Mouse (Mus musculus) intestine, postnatal 0 days (tissue): ENCODE results near the gene Nr2c2. TPM values are rescaled to one million over a fixed set of nuclear protein-coding genes. Genes with fewer than 3 reads are reported as not detected.

Experiments used
- ATAC-seq: fragments of 200-750 bp; cut with Nextera tagmentation; 2 replicates; pipeline ENCODE4 v1.8.0; 2017; ENCODE audit warnings: mild to moderate bottlenecking, moderate TSS enrichment, moderate library complexity
- H3K27ac ChIP-seq: fragments of 300-500 bp; sonication (generic); 2 replicates; pipeline ENCODE4 v1.5.1; 2014; ENCODE audit warnings: mild to moderate bottlenecking, low read depth, low read length, moderate library complexity
- H3K27me3 ChIP-seq: fragments of 300-500 bp; sonication (generic); replicated peaks from 2 replicates; pipeline ENCODE4 v1.6.1; 2014; ENCODE audit warnings: low read length, mixed read lengths; ENCODE audit not compliant: control insufficient read depth, insufficient read depth
- H3K36me3 ChIP-seq: fragments of 300-500 bp; sonication (generic); 2 replicates; pipeline ENCODE4 v1.6.1; 2014; ENCODE audit warnings: mild to moderate bottlenecking, moderate library complexity; ENCODE audit not compliant: control insufficient read depth, insufficient read depth
- H3K4me1 ChIP-seq: fragments of 300-500 bp; sonication (generic); replicated peaks from 2 replicates; pipeline ENCODE4 v1.6.1; 2014; ENCODE audit warnings: antibody characterized with exemption, low read length, mixed read lengths; ENCODE audit not compliant: control insufficient read depth, insufficient read depth
- H3K4me2 ChIP-seq: fragments of 300-500 bp; sonication (generic); replicated peaks from 2 replicates; pipeline ENCODE4 v1.6.1; 2014; ENCODE audit warnings: low read depth, mild to moderate bottlenecking, moderate library complexity
- H3K4me3 ChIP-seq: fragments of 300-500 bp; sonication (generic); 2 replicates; pipeline ENCODE4 v1.5.1; 2014; ENCODE audit warnings: low read depth, low read length
- H3K9ac ChIP-seq: fragments of 300-500 bp; sonication (generic); 2 replicates; pipeline ENCODE4 v1.6.1; 2014; ENCODE audit warnings: mild to moderate bottlenecking, low read depth, low read length
- H3K9me3 ChIP-seq: fragments of 300-500 bp; sonication (generic); 2 replicates; pipeline ENCODE4 v1.6.1; 2016; ENCODE audit warnings: mixed run types; ENCODE audit not compliant: control insufficient read depth
- CTCF ChIP-seq: sonication (generic); IDR thresholded peaks from 2 replicates; pipeline ENCODE4 v1.5.1; 2016; ENCODE audit warnings: low read depth, mild to moderate bottlenecking, control low read depth, antibody characterized with exemption, moderate library complexity
- WGBS: fragments of 180-500 bp; shearing (Covaris S2); extraction: QIAGEN DNeasy Blood & Tissue Kit; methylation state at CpG from one replicate; pipeline ENCODE4 v1.1.7; 2014; 5-methylcytosine and 5-hydroxymethylcytosine counted together
- polyA plus RNA-seq: library from polyadenylated mRNA; unstranded; fragments of >200 nt; fragmentation: Nextera tagmentation; extraction: Ambion mirVana; gene quantifications from 2 replicates; pipeline ENCODE4 v1.2.1, GENCODE M21; 2015

Gene Nr2c2
- polyA plus RNA-seq, 1 experiment from 2014 or later: 8.1 TPM

GRCm38 (mm10) chr6:92124547-92124946, 33.4 kb downstream of the Nr2c2 start:
- H3K9me3 ChIP-seq: no peaks in the 10 kb centered on the region
- ATAC-seq: no peak
- H3K4me3 ChIP-seq: no peak overlapping the region
- no peak overlapping the region for H3K4me2 ChIP-seq
- TF ChIP-seq CTCF: no peak
- no peaks in the 10 kb centered on the region for H3K27me3 ChIP-seq
- H3K4me1 ChIP-seq: no peaks in the 10 kb centered on the region
- H3K9ac ChIP-seq: no peak overlapping the region
- no peak overlapping the region for H3K27ac ChIP-seq
- H3K36me3 ChIP-seq: no peaks in the 10 kb centered on the region; the same call in 1 of the 2 replicates

GRCm38 (mm10) chr6:92126861-92127468, 35.8 kb downstream of the Nr2c2 start:
- no peak for TF ChIP-seq CTCF

GRCm38 (mm10) chr6:92131456-92131855, 40.3 kb downstream of the Nr2c2 start:
- ATAC-seq: no peak
- Histone ChIP-seq H3K9ac (no peak overlapping the region), H3K4me1 (no peaks in the 10 kb centered on the region), H3K4me3 (no peak overlapping the region), H3K9me3 (no peaks in the 10 kb centered on the region), H3K27me3 (no peaks in the 10 kb centered on the region), H3K36me3 (peaks cover 12% of the 10 kb centered on the region; the same call in 1 of the 2 replicates), H3K27ac (no peak overlapping the region), H3K4me2 (no peak overlapping the region)
- TF ChIP-seq CTCF: no peak
- 88% methylated on average over 1 of the region's 1 CpGs for WGBS

More at GRCm38 (mm10) chr6:92126861-92127468, 35.8 kb downstream of the Nr2c2 start:
- ATAC-seq: no peak
- H3K4me1 ChIP-seq: no peaks in the 10 kb centered on the region
- WGBS: 84% methylated on average over 1 of the region's 1 CpGs
- peaks cover 3% of the 10 kb centered on the region; the same call in 1 of the 2 replicates for H3K36me3 ChIP-seq
- no peaks in the 10 kb centered on the region for H3K27me3 ChIP-seq
- H3K27ac ChIP-seq: no peak overlapping the region
- no peaks in the 10 kb centered on the region for H3K9me3 ChIP-seq
- H3K9ac ChIP-seq: no peak overlapping the region
- H3K4me2 ChIP-seq: no peak overlapping the region
- no peak overlapping the region for H3K4me3 ChIP-seq

- WGBS: 73% methylated on average over 3 of the region's 3 CpGs
- H3K9me3 ChIP-seq: no peaks in the 10 kb centered on the region
- H3K27ac ChIP-seq: no peak overlapping the region
- no peak overlapping the region for H3K4me2 ChIP-seq
- H3K36me3 ChIP-seq: peaks cover 12% of the 10 kb centered on the region; the same call in 1 of the 2 replicates
- no peaks in the 10 kb centered on the region for H3K4me1 ChIP-seq
- H3K27me3 ChIP-seq: no peaks in the 10 kb centered on the region
- no peak for TF ChIP-seq CTCF
- H3K9ac ChIP-seq: no peak overlapping the region
- no peak for ATAC-seq
- H3K4me3 ChIP-seq: no peak overlapping the region
These were observed 41.1 kb downstream of the Nr2c2 start for GRCm38 (mm10) chr6:92132021-92132911.

GRCm38 (mm10) chr6:92133617-92134016, 42.4 kb downstream of the Nr2c2 start:
- H3K4me1 ChIP-seq: no peaks in the 10 kb centered on the region
- no peaks in the 10 kb centered on the region for H3K9me3 ChIP-seq
- peaks cover 12% of the 10 kb centered on the region; the same call in 1 of the 2 replicates for H3K36me3 ChIP-seq
- no peak for TF ChIP-seq CTCF
- no peak overlapping the region for H3K4me3 ChIP-seq
- 86% methylated on average over 2 of the region's 2 CpGs for WGBS
- H3K9ac ChIP-seq: no peak overlapping the region
- no peak overlapping the region for H3K27ac ChIP-seq
- no peak overlapping the region for H3K4me2 ChIP-seq
- no peaks in the 10 kb centered on the region for H3K27me3 ChIP-seq
- no peak for ATAC-seq

- Histone ChIP-seq H3K4me2 (no peak overlapping the region), H3K27me3 (no peaks in the 10 kb centered on the region), H3K9me3 (no peaks in the 10 kb centered on the region), H3K9ac (no peak overlapping the region), H3K4me3 (no peak overlapping the region), H3K27ac (no peak overlapping the region), H3K36me3 (peaks cover 23% of the 10 kb centered on the region), H3K4me1 (no peaks in the 10 kb centered on the region)
- TF ChIP-seq CTCF: no peak
- 72% methylated on average over 2 of the region's 2 CpGs for WGBS
- ATAC-seq: no peak
These were observed 45.2 kb downstream of the Nr2c2 start for GRCm38 (mm10) chr6:92136356-92136755.
